Mouse (Mus musculus) neural tube, embryonic 11.5 days (tissue): ENCODE measurements around the gene Maml3. TPM values are rescaled to one million over a fixed set of nuclear protein-coding genes. Genes with fewer than 3 reads are reported as not detected.

Source experiments
- ATAC-seq: fragments of 200-750 bp; cut with Nextera tagmentation; 2 replicates; pipeline ENCODE4 v1.8.0; 2017; ENCODE audit warnings: moderate number of reproducible peaks, mild to moderate bottlenecking, moderate TSS enrichment, moderate library complexity; ENCODE audit not compliant: insufficient read depth, low FRiP score, low TSS enrichment
- DNase-seq: peaks from one replicate; pipeline ENCODE4 v3.0.0-alpha.2; 2015; ENCODE audit warnings: low spot score
- H3K27ac ChIP-seq: fragments of 300-500 bp; sonication (generic); 2 replicates; pipeline ENCODE4 v1.5.1; 2014; ENCODE audit warnings: low read depth, mild to moderate bottlenecking, low read length
- H3K27me3 ChIP-seq: fragments of 300-500 bp; sonication (generic); 2 replicates; pipeline ENCODE4 v1.6.1; 2014; ENCODE audit warnings: mild to moderate bottlenecking, low read length, mixed read lengths; ENCODE audit not compliant: control insufficient read depth, insufficient read depth
- H3K36me3 ChIP-seq: fragments of 300-500 bp; sonication (generic); 2 replicates; pipeline ENCODE4 v1.6.1; 2014; ENCODE audit warnings: mild to moderate bottlenecking, low read length, moderate library complexity, mixed read lengths; ENCODE audit not compliant: control insufficient read depth, insufficient read depth
- H3K4me1 ChIP-seq: fragments of 300-500 bp; sonication (generic); 2 replicates; pipeline ENCODE4 v1.6.1; 2014; ENCODE audit warnings: low read length, mixed read lengths; ENCODE audit not compliant: control insufficient read depth, insufficient read depth
- H3K4me2 ChIP-seq: fragments of 300-500 bp; sonication (generic); 2 replicates; pipeline ENCODE4 v1.6.1; 2014; ENCODE audit warnings: low read depth, mild to moderate bottlenecking, moderate library complexity
- H3K4me3 ChIP-seq: fragments of 300-500 bp; sonication (generic); 2 replicates; pipeline ENCODE4 v1.5.1; 2014; ENCODE audit warnings: low read depth, low read length
- H3K9ac ChIP-seq: fragments of 300-500 bp; sonication (generic); 2 replicates; pipeline ENCODE4 v1.6.1; 2014; ENCODE audit warnings: mild to moderate bottlenecking, low read length
- H3K9me3 ChIP-seq: fragments of 300-500 bp; sonication (generic); 2 replicates; pipeline ENCODE4 v1.6.1; 2016; ENCODE audit warnings: low read length; ENCODE audit not compliant: control insufficient read depth
- WGBS: fragments of 180-500 bp; shearing (Covaris S2); extraction: QIAGEN DNeasy Blood & Tissue Kit; methylation state at CpG from one replicate; pipeline ENCODE4 v1.1.7; 2014; 5-methylcytosine and 5-hydroxymethylcytosine counted together
- polyA plus RNA-seq: library from polyadenylated mRNA; unstranded; fragments of >200 nt; fragmentation: Nextera tagmentation; extraction: Ambion mirVana; gene quantifications from 2 replicates; pipeline ENCODE4 v1.2.1, GENCODE M21; 2014

Maml3 gene
- polyA plus RNA-seq, 1 experiment from 2014 or later, result 8.1 TPM

DNA sequence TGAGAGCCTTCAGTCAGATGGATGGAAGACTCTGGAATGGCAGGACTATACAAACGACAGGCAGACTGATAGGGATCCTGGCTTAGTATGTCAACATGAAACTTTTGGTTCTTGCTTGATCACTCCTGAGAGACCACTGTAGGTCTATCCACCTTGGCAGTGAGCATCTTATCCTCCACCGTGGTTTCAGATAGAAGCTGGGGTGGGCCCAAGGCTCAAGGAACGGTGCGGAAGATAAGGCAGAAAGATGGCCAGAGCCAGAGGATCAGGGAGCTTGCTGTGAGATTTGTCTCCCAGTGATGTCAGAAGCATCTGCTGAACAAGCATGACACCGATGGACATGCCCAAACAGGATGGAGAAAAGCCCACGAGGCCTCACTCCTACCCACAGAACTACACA lies 362.5 kb downstream of the Maml3 start:
- H3K27me3 ChIP-seq, result no peaks in the 10 kb centered on the region
- H3K27ac ChIP-seq, result no peak overlapping the region
- H3K4me1 ChIP-seq, result peaks cover 15% of the 10 kb centered on the region
- H3K4me2 ChIP-seq, result no peak overlapping the region
- 92% methylated on average over 6 of the region's 6 CpGs for WGBS
- no peaks in the 10 kb centered on the region for H3K9me3 ChIP-seq
- no peak overlapping the region for H3K9ac ChIP-seq
- ATAC-seq (no peak), DNase-seq (no peak)
- H3K36me3 ChIP-seq, result no peaks in the 10 kb centered on the region
- no peak overlapping the region for H3K4me3 ChIP-seq

- 59% methylated on average over 10 of the region's 10 CpGs for WGBS
- H3K9ac ChIP-seq, result peak overlapping the region; percentile 8; the same call in 1 of the 2 replicates
- no peak overlapping the region for H3K4me3 ChIP-seq
- DNase-seq, result peak; percentile 49
- no peak overlapping the region for H3K27ac ChIP-seq
- peaks cover 15% of the 10 kb centered on the region for H3K4me1 ChIP-seq
- H3K27me3 ChIP-seq, result no peaks in the 10 kb centered on the region
- no peaks in the 10 kb centered on the region for H3K36me3 ChIP-seq
- ATAC-seq, result no peak
- H3K9me3 ChIP-seq, result no peaks in the 10 kb centered on the region
- H3K4me2 ChIP-seq, result no peak overlapping the region
Observed at GRCm38 (mm10) chr3:51741824-51742223, 363.1 kb downstream of the Maml3 start.

DNA sequence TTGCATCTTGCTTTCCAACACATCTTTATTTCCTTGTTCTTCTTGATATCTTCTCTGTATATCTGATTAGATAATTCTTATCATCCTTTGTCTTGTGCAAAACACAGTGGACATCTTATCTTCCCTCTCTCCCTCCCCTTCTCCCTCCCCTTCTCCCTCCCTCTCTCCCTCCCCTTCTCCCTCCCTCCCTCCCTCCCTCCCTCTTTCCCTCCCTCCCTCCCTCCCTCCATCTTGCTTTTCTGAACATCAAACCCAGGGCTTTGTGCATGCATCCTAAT lies 365.1 kb downstream of the Maml3 start:
- peak overlapping the region; percentile 53 for H3K27ac ChIP-seq
- no peaks in the 10 kb centered on the region for H3K27me3 ChIP-seq
- peak overlapping the region; percentile 32 for H3K9ac ChIP-seq
- DNase-seq (no peak), ATAC-seq (no peak)
- H3K4me2 ChIP-seq, result no peak overlapping the region
- no peak overlapping the region for H3K4me3 ChIP-seq
- H3K4me1 ChIP-seq, result peaks cover 15% of the 10 kb centered on the region
- H3K9me3 ChIP-seq, result no peaks in the 10 kb centered on the region
- H3K36me3 ChIP-seq, result no peaks in the 10 kb centered on the region

DNA sequence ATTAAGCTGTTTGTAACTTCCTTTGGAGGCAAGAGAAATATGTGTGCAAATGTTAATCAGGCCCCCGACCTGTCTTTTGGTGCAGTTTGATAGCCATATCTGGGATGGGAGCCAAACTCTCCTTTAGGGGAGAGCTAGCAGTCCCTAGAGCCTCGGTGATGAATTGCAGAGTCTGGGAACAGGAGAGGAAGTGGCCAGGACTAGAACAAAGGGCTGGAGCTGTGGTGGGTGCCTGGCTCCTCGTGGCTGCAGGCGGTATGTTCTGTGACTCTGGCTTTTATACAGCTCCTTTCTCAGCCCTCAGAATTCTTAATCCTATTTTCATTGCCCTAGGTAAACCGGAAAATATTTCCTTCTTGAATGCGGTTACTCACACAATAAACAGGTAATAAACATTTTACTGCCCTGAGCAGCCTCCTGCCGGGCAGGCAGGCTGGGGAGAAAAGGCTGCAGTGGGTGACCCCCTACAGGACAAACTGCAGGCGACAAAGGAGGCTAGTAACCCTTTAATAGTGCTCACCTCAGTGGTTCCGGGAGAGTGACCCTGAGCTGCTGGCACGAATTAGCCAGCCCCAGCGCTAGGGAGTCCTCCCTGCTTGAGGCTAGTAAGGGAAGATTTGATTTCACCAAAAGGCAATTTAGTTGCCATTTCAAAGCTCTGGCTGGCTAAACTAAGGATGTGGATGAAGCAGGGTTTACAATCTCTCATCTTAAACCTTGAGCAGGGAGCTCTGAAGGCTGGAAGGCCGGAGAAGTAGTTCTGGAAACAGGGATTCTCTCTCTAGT lies 365.6 kb downstream of the Maml3 start:
- Histone ChIP-seq H3K4me3 (no peak overlapping the region), H3K27ac (peak overlapping the region; percentile 53), H3K4me2 (no peak overlapping the region), H3K27me3 (no peaks in the 10 kb centered on the region), H3K4me1 (peaks cover 15% of the 10 kb centered on the region), H3K9ac (peak overlapping the region; percentile 32), H3K36me3 (no peaks in the 10 kb centered on the region), H3K9me3 (no peaks in the 10 kb centered on the region)
- peak; percentile 90 for ATAC-seq
- WGBS, result 4% methylated on average over 12 of the region's 12 CpGs
- DNase-seq, result peak; percentile 68

DNA sequence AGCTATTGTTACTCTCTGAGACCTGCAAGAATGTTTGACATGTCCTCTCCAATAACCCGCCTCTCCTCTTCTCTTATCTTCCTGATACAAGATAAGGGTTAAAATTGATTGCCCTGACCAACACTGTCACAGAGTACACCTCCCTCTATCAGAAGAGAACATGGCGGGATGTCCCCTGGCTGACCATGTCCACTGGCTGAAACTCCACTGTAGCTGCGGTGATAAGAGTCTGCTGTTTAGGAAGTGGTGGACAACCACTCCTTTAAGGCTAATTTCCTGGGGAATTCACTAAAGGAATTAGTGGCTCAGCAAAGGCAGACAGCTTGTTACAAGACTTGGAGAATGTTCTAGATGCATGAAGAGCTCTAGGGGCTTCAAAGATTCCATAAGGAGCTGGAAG lies 371.2 kb downstream of the Maml3 start:
- Histone ChIP-seq H3K9ac (no peak overlapping the region), H3K4me2 (no peak overlapping the region), H3K4me3 (no peak overlapping the region), H3K36me3 (no peaks in the 10 kb centered on the region), H3K9me3 (no peaks in the 10 kb centered on the region), H3K27ac (no peak overlapping the region), H3K27me3 (no peaks in the 10 kb centered on the region), H3K4me1 (no peaks in the 10 kb centered on the region)
- no peak for DNase-seq
- 92% methylated on average over 3 of the region's 3 CpGs for WGBS
- ATAC-seq, result no peak

GRCm38 (mm10) chr3:51731949-51732636 lies 372.8 kb downstream of the Maml3 start:
- H3K4me1 ChIP-seq, result no peaks in the 10 kb centered on the region
- H3K36me3 ChIP-seq, result no peaks in the 10 kb centered on the region
- no peak overlapping the region for H3K9ac ChIP-seq
- no peak for DNase-seq
- H3K4me3 ChIP-seq, result no peak overlapping the region
- H3K27ac ChIP-seq, result peak overlapping the region; percentile 23; the same call in 1 of the 2 replicates
- H3K27me3 ChIP-seq, result no peaks in the 10 kb centered on the region
- H3K9me3 ChIP-seq, result no peaks in the 10 kb centered on the region
- ATAC-seq, result no peak
- WGBS, result 86% methylated on average over 16 of the region's 16 CpGs
- H3K4me2 ChIP-seq, result no peak overlapping the region

DNA sequence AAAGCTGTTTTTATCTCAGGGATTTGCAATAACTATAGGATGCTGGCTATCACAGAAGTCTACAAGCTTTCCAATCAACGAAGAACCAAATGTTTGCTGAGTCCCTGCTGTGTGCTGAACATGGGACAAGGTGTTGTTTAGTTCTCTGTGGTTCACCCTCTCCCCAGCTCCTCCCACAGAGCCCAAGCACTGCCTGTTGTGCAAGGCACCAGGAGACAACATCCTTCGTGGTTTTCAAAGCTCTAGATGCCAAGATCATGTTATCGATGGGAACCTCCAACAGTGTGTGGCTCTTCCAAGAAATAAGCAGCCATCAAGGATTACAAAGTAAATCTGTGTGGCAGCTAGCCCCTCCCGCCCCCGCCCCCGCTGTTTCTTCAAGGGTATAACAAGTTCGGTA lies 374.2 kb downstream of the Maml3 start:
- Histone ChIP-seq H3K4me3 (no peak overlapping the region), H3K36me3 (no peaks in the 10 kb centered on the region), H3K4me2 (no peak overlapping the region), H3K27me3 (no peaks in the 10 kb centered on the region), H3K4me1 (no peaks in the 10 kb centered on the region), H3K9ac (no peak overlapping the region), H3K9me3 (no peaks in the 10 kb centered on the region), H3K27ac (no peak overlapping the region)
- ATAC-seq (no peak), DNase-seq (no peak)
- 93% methylated on average over 7 of the region's 7 CpGs for WGBS

GRCm38 (mm10) chr3:51729109-51729918 lies 375.6 kb downstream of the Maml3 start:
- Histone ChIP-seq H3K4me1 (no peaks in the 10 kb centered on the region), H3K27ac (no peak overlapping the region), H3K36me3 (no peaks in the 10 kb centered on the region), H3K9ac (no peak overlapping the region), H3K27me3 (no peaks in the 10 kb centered on the region), H3K4me2 (no peak overlapping the region), H3K4me3 (no peak overlapping the region), H3K9me3 (no peaks in the 10 kb centered on the region)
- ATAC-seq, result peak; percentile 51; the same call in 1 of the 2 replicates
- 77% methylated on average over 14 of the region's 14 CpGs for WGBS
- peak; percentile 21 for DNase-seq
